Mouse (Mus musculus) layer of hippocampus, adult 2 months (tissue): ENCODE data around the gene Mcur1. TPM values are rescaled to one million over a fixed set of nuclear protein-coding genes. Genes with fewer than 3 reads are reported as not detected.

ENCODE experiments used
- DNase-seq, 2 experiments: peaks; one replicate each; pipeline ENCODE4 v3.0.0; 2022; ENCODE audit warnings: low spot score in 2 of 2
- H3K27ac ChIP-seq: fragments of 200-600 bp; 2 replicates; pipeline ENCODE4 v1.8.1; 2022
- H3K4me3 ChIP-seq: fragments of 200-600 bp; 2 replicates; pipeline ENCODE4 v1.8.1; 2022; ENCODE audit warnings: mild to moderate bottlenecking
- CTCF ChIP-seq: fragments of 200-600 bp; conservative IDR thresholded peaks from 2 replicates; pipeline ENCODE4 v1.8.1; 2022; ENCODE audit warnings: antibody characterized with exemption, mild to moderate bottlenecking, moderate library complexity
- total RNA-seq, 2 experiments: library from RNA; stranded (reverse); gene quantifications; 2 replicates each; pipeline ENCODE4 v1.2.3; 2021

The Mcur1 gene
- total RNA-seq, 2 experiments from 2014 or later: 20.6 to 25.6 TPM

- TF ChIP-seq CTCF: no peak
- peak overlapping the region; percentile 99 for H3K27ac ChIP-seq
- DNase-seq: no peak
- H3K4me3 ChIP-seq: peak overlapping the region; percentile 87
These were observed 1.0 kb downstream of the Mcur1 start for GRCm38 (mm10) chr13:43558959-43559358.

DNA sequence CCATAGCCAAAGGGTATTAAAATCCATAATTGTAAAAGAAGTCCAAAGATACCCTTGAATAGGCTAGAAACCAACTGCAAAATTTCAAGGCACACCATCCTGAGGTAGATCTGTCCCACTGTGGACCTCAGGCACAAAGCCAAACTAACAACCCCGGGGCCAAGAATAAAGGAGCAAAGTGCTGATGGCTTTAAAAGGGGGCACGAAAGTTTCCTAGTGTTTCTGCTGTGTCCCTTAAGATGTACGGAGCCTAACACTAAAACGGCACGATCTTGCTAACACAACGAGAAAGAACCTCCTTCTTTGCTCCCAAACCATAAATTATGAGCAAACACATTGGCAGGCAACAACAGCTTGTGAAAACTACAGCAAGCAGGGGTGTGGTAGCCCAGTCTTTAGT is 1.6 kb downstream of the Mcur1 start:
- Histone ChIP-seq H3K4me3 (peak overlapping the region; percentile 87), H3K27ac (peak overlapping the region; percentile 99; the same call in 1 of the 2 replicates)
- no peak for TF ChIP-seq CTCF
- DNase-seq: no peak

DNA sequence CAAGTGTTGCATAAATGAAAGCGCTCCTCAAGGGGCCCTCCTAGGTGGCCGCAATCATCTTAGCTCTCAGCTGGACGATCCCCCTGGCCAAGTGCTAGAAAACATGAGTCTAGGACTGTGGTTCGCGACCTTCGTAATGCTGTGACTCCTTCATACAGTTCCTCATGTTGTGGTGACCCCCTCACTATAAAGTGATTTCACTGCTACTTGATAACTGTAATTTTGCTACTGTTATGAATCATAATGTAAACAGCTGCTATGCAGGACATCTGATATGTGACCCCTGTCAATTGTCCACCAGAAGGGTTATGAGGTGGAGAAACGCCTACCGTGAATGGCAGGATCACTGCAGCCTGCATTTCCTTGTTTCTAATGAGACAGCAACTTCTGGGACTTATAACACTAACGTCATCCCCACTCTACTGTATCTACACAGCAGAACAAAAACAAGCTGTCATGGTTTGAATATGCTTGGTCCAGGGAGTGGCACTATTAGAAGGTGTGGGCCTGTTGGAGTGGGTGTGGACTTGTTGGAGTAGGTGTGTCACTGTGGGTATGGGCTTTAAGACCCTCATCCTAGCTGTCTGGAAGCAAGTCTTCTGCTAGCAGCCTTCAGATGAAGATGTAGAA is 3.0 kb downstream of the Mcur1 start:
- no peak overlapping the region for H3K4me3 ChIP-seq
- DNase-seq: no peak
- H3K27ac ChIP-seq: no peak overlapping the region
- TF ChIP-seq CTCF: no peak

GRCm38 (mm10) chr13:43555321-43555720 is 4.7 kb downstream of the Mcur1 start:
- no peak overlapping the region for H3K4me3 ChIP-seq
- DNase-seq: no peak
- 0 out of 2 replicates have a peak overlapping the region, but pooled peaks have one; percentile 18 for H3K27ac ChIP-seq
- no peak for TF ChIP-seq CTCF

DNA sequence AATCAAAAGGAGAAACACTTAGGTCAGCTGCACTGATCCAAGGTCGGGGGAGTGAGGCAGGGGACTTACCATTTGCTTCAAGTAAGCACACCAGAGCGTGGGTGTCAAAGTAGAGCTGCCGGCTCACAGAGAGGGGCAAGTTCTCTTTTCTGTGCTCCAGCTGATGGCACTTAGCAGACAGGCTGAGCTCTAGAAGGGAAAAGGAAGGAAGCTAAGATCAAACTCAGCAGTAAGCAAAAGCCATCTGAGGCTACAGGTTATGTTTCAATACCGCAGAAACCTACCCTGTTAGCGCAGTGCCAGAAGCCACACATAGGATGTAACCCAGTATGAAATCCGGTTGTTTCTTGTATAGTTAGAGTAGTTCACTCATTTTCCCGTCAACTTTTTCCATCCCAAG is 5.2 kb downstream of the Mcur1 start:
- Histone ChIP-seq H3K4me3 (no peak overlapping the region), H3K27ac (peak overlapping the region; percentile 18; the same call in 1 of the 2 replicates)
- no peak for TF ChIP-seq CTCF
- DNase-seq: no peak

DNA sequence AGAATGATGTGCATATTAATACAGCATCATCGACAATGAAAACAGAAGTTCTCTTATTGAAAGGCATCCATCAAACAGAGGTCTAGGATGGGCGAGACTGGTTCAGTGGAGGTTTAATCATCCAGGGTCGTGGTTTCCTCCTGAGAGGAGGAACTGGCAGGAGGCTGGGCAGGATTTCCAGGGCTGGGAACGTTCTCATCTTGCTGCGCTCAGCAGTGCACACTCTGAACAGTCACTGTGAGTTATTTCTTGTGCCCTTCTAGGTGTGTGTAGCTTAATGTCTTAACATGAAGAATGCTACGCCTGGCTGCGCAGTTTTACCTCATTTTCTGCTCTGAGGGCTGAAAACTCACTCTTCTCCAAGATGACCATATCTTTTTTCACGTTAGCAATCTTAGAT is 9.3 kb downstream of the Mcur1 start:
- no peak for TF ChIP-seq CTCF
- H3K27ac ChIP-seq: no peak overlapping the region
- no peak overlapping the region for H3K4me3 ChIP-seq
- no peak for DNase-seq

- no peak for DNase-seq
- TF ChIP-seq CTCF: no peak
- H3K27ac ChIP-seq: no peak overlapping the region
- H3K4me3 ChIP-seq: no peak overlapping the region
These were observed 10.1 kb downstream of the Mcur1 start for GRCm38 (mm10) chr13:43549870-43550269.

DNA sequence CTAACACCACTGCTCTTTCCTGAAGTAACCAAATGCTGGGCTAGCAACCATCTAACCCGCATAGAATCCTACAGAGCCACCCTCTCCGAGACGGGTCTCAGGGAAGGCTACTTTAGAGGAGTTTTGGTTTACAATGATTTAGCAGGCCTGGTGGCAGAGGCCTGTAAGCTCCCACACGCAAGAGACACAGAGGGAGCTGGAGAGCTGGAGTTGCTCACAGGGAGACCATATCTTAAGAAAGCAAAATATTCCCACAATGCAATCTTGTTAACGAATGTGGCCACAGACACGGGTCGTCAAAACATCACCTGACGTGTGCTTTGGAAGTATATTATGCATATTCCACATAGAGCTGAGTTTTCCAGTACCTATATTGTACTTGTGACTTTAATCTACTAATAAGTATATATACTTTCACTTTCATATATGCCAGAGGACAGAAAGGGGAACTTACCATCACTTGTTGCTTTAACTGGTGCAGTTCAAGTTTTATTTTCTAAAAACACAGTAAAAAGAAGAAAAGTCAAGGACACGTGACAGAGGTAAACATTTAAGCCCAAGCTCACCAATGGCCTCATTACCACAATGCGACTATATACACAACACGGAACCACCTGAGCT is 10.8 kb downstream of the Mcur1 start:
- no peak for DNase-seq
- Histone ChIP-seq H3K27ac (no peak overlapping the region), H3K4me3 (no peak overlapping the region)
- 0 out of 2 replicates have a peak, but pooled peaks have one; percentile 8 for TF ChIP-seq CTCF

- no peak for DNase-seq
- TF ChIP-seq CTCF: no peak
- Histone ChIP-seq H3K4me3 (no peak overlapping the region), H3K27ac (no peak overlapping the region)
These were observed 11.4 kb downstream of the Mcur1 start for GRCm38 (mm10) chr13:43548617-43549016.

- peak; percentile 98 for TF ChIP-seq CTCF
- H3K27ac ChIP-seq: peak overlapping the region; percentile 75
- DNase-seq: peak; percentile 74 to 88
- no peak overlapping the region for H3K4me3 ChIP-seq
These were observed 13.1 kb downstream of the Mcur1 start for GRCm38 (mm10) chr13:43546861-43547260.

DNA sequence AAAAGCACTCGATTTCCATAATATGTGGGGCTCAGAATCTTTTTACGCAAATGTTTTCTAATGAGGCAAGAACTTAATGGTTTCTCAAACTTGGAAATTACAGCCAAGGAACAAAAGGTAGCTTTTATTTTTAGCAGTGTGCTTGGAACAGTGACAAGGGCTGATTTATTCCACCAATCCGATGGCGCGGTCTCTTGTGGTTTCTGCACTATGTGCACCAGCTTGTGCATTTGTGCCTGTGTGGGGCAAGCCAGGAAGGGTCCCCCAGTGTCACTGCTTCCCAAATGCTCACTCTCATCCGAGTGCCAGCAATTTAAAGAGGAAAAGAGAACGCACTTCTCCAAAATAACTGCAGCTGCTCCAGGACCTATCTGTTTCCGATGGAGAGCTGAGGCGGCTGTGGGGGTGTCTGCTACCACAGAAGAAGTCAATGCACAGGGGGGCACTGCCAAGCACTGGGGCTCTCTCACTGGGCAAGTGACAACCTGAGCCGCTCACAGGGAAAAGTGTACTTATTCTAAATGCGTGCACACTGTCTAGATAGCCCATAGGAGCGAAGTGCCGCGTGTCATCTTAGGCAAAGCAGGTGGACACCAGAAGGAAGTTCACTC is 19.7 kb downstream of the Mcur1 start:
- no peak overlapping the region for H3K4me3 ChIP-seq
- no peak for TF ChIP-seq CTCF
- no peak for DNase-seq
- peak overlapping the region; percentile 79 for H3K27ac ChIP-seq

GRCm38 (mm10) chr13:43539409-43539808 is 20.6 kb downstream of the Mcur1 start:
- H3K27ac ChIP-seq: no peak overlapping the region
- TF ChIP-seq CTCF: no peak
- no peak overlapping the region for H3K4me3 ChIP-seq
- DNase-seq: no peak

DNA sequence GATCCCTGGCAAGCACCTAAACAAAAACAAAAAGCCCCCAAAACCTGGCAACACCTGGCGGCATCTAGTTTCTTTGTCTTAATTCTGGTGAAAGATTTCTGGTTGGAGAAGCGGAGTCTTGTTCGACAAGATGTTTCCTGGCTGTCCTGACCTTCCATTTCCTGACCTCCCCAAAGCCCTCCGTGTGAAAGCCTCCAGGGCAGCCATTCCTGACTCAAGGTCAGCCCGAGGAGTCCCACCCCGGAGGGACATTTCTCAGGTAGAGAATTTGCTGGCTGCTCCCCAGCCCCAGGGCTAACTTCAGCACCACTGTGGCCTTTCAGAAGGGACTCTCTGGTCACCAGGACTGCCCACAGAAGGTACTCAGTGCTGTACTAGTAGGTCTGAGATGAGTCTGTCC is 22.1 kb downstream of the Mcur1 start:
- Histone ChIP-seq H3K4me3 (no peak overlapping the region), H3K27ac (no peak overlapping the region)
- no peak for DNase-seq
- TF ChIP-seq CTCF: no peak

GRCm38 (mm10) chr13:43534015-43534414 is 26.0 kb downstream of the Mcur1 start:
- H3K4me3 ChIP-seq: no peak overlapping the region
- no peak for DNase-seq
- TF ChIP-seq CTCF: no peak
- peak overlapping the region; percentile 51; the same call in 1 of the 2 replicates for H3K27ac ChIP-seq
